Mouse (Mus musculus): ENCODE results near the gene Gal3st1.

The Gal3st1 gene

DNA sequence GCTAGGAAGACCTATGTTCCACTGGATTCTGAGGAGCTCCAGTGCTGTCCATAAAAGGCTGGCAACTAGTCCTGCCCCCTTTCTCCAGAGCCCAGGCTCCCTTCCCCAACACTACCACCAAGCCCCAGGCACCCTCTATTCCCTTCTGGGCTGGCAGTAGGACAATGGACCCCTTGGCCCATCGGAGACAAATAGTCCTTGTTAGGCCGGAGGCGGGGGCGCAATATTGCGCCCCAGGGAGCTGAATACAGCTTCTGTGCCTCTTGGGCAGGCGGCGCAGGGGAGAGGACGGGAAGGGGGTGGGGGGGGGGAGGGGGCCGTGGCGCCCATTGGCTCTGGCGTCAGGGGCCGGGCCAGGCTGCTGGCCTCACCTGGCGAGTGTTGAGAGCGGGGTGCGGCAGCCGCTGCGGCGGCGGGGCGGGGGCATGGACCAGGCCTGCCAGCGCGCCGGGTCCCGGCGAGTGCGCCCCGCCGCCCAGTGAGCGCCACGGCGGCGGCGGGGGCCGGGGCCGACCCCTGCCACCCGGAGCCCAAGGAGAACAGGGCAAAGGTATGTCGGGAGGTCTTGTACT is at the start of gene Gal3st1:
Gene Gal3st1, plus strand, starts transcription at position 346 of the 572 bp plus-strand sequence.
- ChIA-PET POLR2A (interaction anchor here (0.5 to 3.4 kb wide), 24 partner anchors 9 to 659 kb away, joined by 3 to 18 read pairs (median 4); partner anchors contain the start of genes Pes1 (in 2 of the 4), Slc35e4 (in 2 of the 4) and Mtfp1 (in 1 of the 4)), CTCF (interaction anchor here (0.5 to 2.1 kb wide), 16 partner anchors 9 to 307 kb away, joined by 3 to 12 read pairs (median 4); partner anchors contain the start of genes Sec14l2 (in 1 of the 4) and Slc35e4 (in 1 of the 4))

GRCm38 (mm10) chr11:3933756-3934285 is 49.6 kb upstream of the Gal3st1 start:
- ChIA-PET CTCF (no interaction called here), POLR2A (interaction anchor here in 2 of 4 experiments (1.0 to 3.2 kb wide), 2 partner anchors 30 to 65 kb away, joined by 3 to 30 read pairs; partner anchors contain the start of gene Pes1 (in 1 of the 2))

DNA sequence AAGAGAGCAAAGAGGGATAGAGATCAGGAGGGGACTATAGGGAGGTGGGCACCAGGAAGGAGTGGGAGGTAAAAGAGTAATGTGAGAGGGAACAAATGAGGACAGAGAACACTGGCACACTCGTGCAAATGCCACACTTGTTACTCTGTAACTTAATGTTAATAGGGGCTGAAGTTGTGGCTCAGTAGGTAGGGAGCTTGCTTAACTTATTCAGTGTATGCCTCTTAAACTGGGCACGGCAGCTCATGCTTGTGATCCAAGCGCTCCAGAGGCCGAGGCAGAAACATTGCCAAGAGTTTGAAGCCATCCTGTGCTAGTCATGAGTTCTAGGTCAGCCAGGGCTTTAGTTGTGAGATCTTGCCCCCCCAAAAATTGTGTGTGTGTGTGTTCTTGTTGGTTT is 48.3 kb upstream of the Gal3st1 start:
- POLR2A ChIA-PET = interaction anchor here in 2 of 4 experiments (0.9 to 1.8 kb wide), 6 partner anchors 10 to 29 kb away, joined by 3 to 7 read pairs (median 4); partner anchors contain the start of gene Pes1 (in 2 of the 2)

GRCm38 (mm10) chr11:3936318-3936717 is 47.1 kb upstream of the Gal3st1 start:
- CTCF ChIA-PET = interaction anchor here in 1 of 4 experiments (1.2 kb wide), 1 partner anchor 15 kb away, joined by 4 read pairs; no protein-coding TSS in a partner anchor
- POLR2A ChIA-PET = interaction anchor here in 2 of 4 experiments (0.7 to 1.8 kb wide), 6 partner anchors 9 to 287 kb away, joined by 3 to 7 read pairs (median 3); partner anchors contain the start of genes Morc2a (in 1 of the 2) and Pes1 (in 1 of the 2)

More for the DNA sequence above, 48.3 kb upstream of the Gal3st1 start:
- CTCF ChIA-PET = interaction anchor here in 1 of 4 experiments (1.0 to 1.2 kb wide), 2 partner anchors 13 to 65 kb away, joined by 3 to 4 read pairs; no protein-coding TSS in a partner anchor

DNA sequence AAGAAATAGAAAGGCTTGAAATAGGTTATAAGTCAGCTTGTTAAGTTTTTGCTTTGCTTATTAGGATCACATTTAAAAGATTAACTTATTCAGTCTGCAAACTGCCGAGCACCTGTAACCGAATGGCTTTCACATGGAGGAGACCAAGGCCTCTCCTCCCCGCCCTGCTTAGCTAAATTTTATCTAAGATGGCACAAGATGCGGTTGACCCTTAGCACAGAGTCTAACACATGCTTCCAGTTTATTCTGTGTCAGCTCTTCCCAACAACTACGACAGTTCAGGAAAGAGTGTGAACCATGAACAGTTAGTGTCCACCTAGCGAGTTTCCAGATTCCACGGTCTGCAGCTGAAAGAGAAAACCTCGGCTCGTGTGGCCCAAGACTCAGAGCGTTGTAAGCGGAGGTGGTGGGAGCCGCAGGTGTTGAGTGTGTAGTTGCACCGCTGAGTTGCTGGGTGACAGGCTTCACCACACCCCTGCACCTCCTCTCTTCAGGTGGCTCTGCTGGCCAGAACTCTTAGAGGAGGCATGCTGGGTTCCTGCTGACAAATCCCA is 46.0 kb upstream of the Gal3st1 start:
- ChIA-PET CTCF (interaction anchor here in 2 of 4 experiments (0.8 to 1.3 kb wide), 4 partner anchors 16 to 102 kb away, joined by 3 to 4 read pairs (median 4); no protein-coding TSS in a partner anchor), POLR2A (interaction anchor here in 2 of 4 experiments (0.8 to 2.1 kb wide), 8 partner anchors 9 to 33 kb away, joined by 3 to 8 read pairs (median 5); partner anchors contain the start of genes Pes1 (in 2 of the 2) and Slc35e4 (in 2 of the 2))

DNA sequence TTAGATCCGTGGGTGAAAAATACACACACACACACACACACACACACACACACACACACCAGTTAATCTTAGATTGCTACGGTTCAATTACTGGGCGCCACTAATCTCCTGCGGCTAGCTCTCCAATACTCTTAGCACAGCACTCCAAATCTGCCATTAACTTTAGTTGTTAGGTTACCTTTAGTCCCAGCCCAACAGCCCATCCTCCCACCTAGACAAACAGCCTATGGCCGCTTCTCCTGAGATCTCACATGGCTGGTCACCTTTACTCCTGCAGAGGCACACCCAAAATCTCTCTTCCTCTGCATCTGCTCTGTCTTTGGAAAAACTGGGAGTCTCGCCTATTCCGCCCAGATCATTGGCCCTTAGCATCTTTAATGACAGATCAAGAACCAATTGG is 42.1 kb upstream of the Gal3st1 start:
- CTCF ChIA-PET = interaction anchor here in 2 of 4 experiments (0.7 to 1.2 kb wide), 2 partner anchors 51 to 153 kb away, joined by 4 to 5 read pairs; no protein-coding TSS in a partner anchor
- POLR2A ChIA-PET = interaction anchor here (0.6 to 2.3 kb wide), 7 partner anchors 10 to 177 kb away, joined by 3 to 9 read pairs (median 4); partner anchors contain the start of genes Pes1 (in 2 of the 4), Gal3st1 (in 1 of the 4) and Tcn2 (in 1 of the 4)

DNA sequence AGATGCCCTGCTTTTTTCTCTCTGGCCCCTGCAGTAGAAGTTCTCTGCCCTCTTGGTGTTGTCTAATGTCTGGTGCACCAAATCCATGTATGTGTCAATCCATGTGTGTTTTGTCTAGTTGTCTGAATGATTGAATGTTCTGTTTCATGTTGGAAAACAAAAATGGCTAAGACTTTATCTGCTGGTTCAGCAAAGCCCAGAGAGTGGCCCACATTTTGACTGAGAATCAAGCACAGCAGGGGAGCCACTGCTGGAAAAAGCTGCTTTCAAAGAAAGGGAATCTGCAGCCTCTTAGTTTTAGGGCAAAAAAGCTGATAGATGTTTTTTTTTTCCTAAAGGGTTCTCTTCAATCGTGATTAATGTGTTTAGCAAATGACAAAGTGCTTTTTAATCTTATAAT is 37.0 kb upstream of the Gal3st1 start:
- POLR2A ChIA-PET = interaction anchor here in 3 of 4 experiments (0.6 to 2.5 kb wide), 11 partner anchors 9 to 657 kb away, joined by 3 to 14 read pairs (median 4); partner anchors contain the start of gene Pes1 (in 3 of the 3)
- CTCF ChIA-PET = interaction anchor here in 1 of 4 experiments (2.3 kb wide), 1 partner anchor 26 kb away, joined by 7 read pairs; no protein-coding TSS in a partner anchor

GRCm38 (mm10) chr11:3954876-3955275 is 28.6 kb upstream of the Gal3st1 start:
- ChIA-PET POLR2A (interaction anchor here (0.6 to 3.7 kb wide), 18 partner anchors 9 to 458 kb away, joined by 3 to 26 read pairs (median 4); partner anchors contain the start of genes Pes1 (in 4 of the 4), Tcn2 (in 3 of the 4), Morc2a (in 2 of the 4) and Gal3st1 (in 1 of the 4)), CTCF (interaction anchor here in 3 of 4 experiments (0.6 to 1.6 kb wide), 3 partner anchors 8 to 422 kb away, joined by 4 to 6 read pairs (median 4); partner anchors contain the start of gene Pes1 (in 1 of the 3))

- ChIA-PET POLR2A (interaction anchor here (0.6 to 3.7 kb wide), 22 partner anchors 8 to 458 kb away, joined by 3 to 26 read pairs (median 4); partner anchors contain the start of genes Pes1 (in 4 of the 4), Tcn2 (in 3 of the 4), Morc2a (in 2 of the 4) and Gal3st1 (in 1 of the 4)), CTCF (interaction anchor here in 2 of 4 experiments (1.1 to 1.6 kb wide), 2 partner anchors 8 kb away, joined by 4 to 6 read pairs; partner anchors contain the start of gene Pes1 (in 1 of the 2))
These were observed 28.1 kb upstream of the Gal3st1 start for GRCm38 (mm10) chr11:3955371-3955770.

DNA sequence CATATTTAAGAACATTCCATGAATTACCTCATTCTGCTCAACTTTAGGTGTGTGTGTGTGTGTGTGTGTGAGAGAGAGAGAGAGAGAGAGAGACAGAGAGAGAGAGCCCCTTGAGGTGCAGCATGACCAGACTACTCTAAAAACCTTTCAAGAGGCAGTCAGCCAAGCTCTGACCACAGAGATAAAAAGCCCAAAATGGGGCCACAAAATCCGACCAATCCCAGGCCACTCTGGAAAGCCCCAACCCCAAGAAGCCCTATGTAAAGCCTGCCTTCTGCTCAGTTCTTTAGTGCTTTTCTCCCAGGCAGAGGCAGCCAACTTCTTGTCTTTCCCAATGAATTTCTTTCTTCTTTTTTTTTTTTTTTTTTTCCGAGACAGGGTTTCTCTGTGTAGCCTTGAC is 22.5 kb upstream of the Gal3st1 start:
- ChIA-PET POLR2A (interaction anchor here in 2 of 4 experiments (0.7 to 1.6 kb wide), 6 partner anchors 10 to 629 kb away, joined by 3 to 4 read pairs (median 3); no protein-coding TSS in a partner anchor), CTCF (interaction anchor here in 1 of 4 experiments (0.6 kb wide), 1 partner anchor 920 kb away, joined by 4 read pairs; no protein-coding TSS in a partner anchor)

GRCm38 (mm10) chr11:3961761-3962160 is 21.7 kb upstream of the Gal3st1 start:
- CTCF ChIA-PET = interaction anchor here in 1 of 4 experiments (0.6 kb wide), 1 partner anchor 266 kb away, joined by 3 read pairs; no protein-coding TSS in a partner anchor
- POLR2A ChIA-PET = interaction anchor here in 2 of 4 experiments (1.6 to 3.8 kb wide), 2 partner anchors 9 to 11 kb away, joined by 4 to 21 read pairs; no protein-coding TSS in a partner anchor

DNA sequence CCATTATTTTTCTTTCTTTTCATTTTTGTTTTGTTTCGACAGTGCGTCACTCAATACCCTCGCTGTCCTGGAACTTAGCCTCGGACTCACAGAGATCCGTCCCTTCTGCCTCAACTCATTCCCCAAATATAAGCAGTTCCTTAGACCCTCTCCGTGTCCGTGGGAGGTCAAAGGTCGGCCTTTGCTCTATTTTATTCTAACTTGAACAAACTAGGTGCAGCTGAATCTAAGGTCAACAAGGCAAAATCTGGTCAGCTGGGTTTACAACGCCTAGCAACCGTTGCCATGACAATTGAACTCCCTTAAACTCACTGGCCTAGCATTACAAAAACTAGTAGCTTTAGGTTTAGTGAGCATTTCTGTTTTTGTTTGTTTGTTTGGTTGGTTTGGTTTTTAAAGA is 20.3 kb upstream of the Gal3st1 start:
- POLR2A ChIA-PET = interaction anchor here (0.5 to 3.8 kb wide), 87 partner anchors 7 to 1098 kb away, joined by 3 to 30 read pairs (median 5); partner anchors contain the start of genes Morc2a (in 3 of the 4), Slc35e4 (in 3 of the 4), Tbc1d10a (in 3 of the 4) and Tcn2 (in 3 of the 4)
- CTCF ChIA-PET = interaction anchor here in 3 of 4 experiments (0.6 to 1.5 kb wide), 15 partner anchors 8 to 133 kb away, joined by 3 to 11 read pairs (median 5); partner anchors contain the start of genes Slc35e4 (in 2 of the 3) and Tcn2 (in 1 of the 3)

DNA sequence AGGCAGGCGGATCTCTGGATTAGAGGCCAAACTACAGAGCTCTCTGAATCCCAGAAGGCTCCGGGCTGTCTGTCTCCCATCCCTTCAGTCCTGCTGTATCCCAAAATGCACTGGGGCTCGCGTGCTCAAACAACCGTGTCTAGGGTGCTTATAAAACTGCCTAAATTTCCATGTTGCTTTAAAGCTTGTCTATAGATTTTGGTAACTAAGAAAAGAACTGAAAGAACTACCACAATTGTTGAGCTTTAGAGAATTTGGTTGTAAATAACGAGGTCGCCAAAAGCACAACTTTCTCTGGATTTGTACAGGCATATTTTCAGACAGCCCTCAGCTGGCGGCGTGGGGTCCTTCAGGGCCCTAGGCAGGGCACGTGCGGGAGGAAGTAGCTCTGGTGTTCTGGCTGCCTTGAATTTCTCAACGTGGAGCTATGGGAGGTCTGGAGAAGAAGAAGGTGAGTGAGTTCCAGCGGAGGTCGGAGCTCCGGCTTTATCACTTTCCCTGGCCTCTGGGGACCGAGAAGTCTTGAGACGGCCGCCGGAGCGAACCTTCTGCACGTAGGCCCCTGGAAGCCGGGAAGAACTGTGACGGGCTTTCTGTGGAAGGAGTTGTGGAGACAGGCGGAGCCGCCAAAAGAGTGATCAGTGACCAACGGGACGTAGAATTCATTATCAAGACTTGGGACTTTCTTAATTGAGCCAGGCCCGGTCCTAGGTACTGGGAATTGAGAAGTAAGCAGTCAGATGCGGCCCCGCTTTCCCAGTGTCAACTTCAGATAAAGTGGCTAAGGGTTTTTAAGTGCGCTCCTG is 19.6 kb upstream of the Gal3st1 start, which contains the start of gene Pes1:
Gene Pes1, plus strand, starts transcription at position 366 of the 806 bp plus-strand sequence.
- ChIA-PET CTCF (interaction anchor here (0.6 to 1.5 kb wide), 18 partner anchors 9 to 132 kb away, joined by 3 to 11 read pairs (median 4); partner anchors contain the start of genes Slc35e4 (in 2 of the 4) and Tcn2 (in 1 of the 4)), POLR2A (interaction anchor here (0.6 to 3.8 kb wide), 98 partner anchors 8 to 1098 kb away, joined by 3 to 30 read pairs (median 5); partner anchors contain the start of genes Morc2a (in 3 of the 4), Slc35e4 (in 3 of the 4), Tbc1d10a (in 3 of the 4) and Tcn2 (in 3 of the 4))

DNA sequence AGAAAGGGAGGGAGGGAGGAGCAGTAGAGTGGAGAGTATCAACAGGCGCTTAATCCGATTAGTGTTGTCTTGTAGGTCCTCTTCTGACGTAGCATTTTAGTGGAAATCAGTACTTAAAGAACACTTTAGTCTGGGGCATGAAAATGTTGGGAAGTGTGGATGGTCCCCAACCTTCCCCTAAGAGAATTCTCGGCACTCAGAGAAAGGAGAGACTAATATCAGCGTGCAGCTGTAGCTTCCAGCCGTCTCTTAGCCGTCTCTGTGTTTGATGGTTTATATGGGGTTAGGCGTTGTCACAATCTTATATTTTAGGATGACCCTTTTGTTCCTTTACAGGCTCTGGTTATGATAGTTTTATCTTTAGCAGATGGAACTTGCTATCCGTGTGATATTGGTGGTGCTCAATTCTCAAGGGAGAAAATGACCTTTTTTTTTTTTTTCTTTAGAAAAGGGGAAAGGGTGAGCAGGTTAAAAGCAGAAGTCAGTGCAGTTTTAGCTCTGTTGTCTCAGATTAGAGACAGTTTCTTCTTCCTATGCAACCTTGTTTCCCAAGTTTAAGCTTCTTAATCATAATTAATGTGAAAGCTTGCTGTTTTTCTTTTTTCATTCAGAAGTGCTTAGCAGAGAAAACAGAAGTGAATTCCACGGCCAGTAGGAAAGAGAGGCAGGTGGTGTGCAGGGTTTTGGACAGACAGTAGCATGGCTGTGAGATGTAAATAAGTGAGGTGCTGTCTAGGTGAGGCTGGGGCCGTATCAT is 18.8 kb upstream of the Gal3st1 start:
- ChIA-PET POLR2A (interaction anchor here (0.6 to 3.8 kb wide), 68 partner anchors 8 to 1097 kb away, joined by 3 to 30 read pairs (median 7); partner anchors contain the start of genes Morc2a (in 3 of the 4), Slc35e4 (in 3 of the 4), 4921536K21Rik (in 2 of the 4) and Dusp18 (in 2 of the 4)), CTCF (interaction anchor here in 2 of 4 experiments (0.6 to 1.5 kb wide), 8 partner anchors 17 to 498 kb away, joined by 3 to 7 read pairs (median 4); partner anchors contain the start of gene Slc35e4 (in 1 of the 2))

GRCm38 (mm10) chr11:3969837-3970236 is 13.6 kb upstream of the Gal3st1 start:
- POLR2A ChIA-PET = interaction anchor here in 3 of 4 experiments (0.6 to 3.6 kb wide), 11 partner anchors 9 to 633 kb away, joined by 3 to 22 read pairs (median 4); partner anchors contain the start of genes Gal3st1 (in 1 of the 3) and Slc35e4 (in 1 of the 3)
- CTCF ChIA-PET = interaction anchor here in 2 of 4 experiments (0.6 to 1.0 kb wide), 4 partner anchors 22 to 272 kb away, joined by 3 to 4 read pairs (median 3); partner anchors contain the start of gene Tcn2 (in 1 of the 2)
